Mouse (Mus musculus) small intestine, adult 2 months (tissue): ENCODE data around the gene BC034090.

Experiments
- CTCF ChIP-seq: fragments of 200-500 bp; IDR thresholded peaks from 2 replicates; pipeline ENCODE4 v1.5.1; 2012; ENCODE audit warnings: low read depth, mild to moderate bottlenecking, control low read depth, inconsistent platforms, low read length, moderate library complexity, mixed read lengths; ENCODE audit not compliant: insufficient replicate concordance, insufficient read length; ENCODE audit errors: extremely low read depth
- POLR2A ChIP-seq: fragments of 200-500 bp; IDR thresholded peaks from 2 replicates; pipeline ENCODE4 v1.6.1; 2012; ENCODE audit warnings: low read depth, mild to moderate bottlenecking, control low read depth, inconsistent platforms, low read length, moderate library complexity

DNA sequence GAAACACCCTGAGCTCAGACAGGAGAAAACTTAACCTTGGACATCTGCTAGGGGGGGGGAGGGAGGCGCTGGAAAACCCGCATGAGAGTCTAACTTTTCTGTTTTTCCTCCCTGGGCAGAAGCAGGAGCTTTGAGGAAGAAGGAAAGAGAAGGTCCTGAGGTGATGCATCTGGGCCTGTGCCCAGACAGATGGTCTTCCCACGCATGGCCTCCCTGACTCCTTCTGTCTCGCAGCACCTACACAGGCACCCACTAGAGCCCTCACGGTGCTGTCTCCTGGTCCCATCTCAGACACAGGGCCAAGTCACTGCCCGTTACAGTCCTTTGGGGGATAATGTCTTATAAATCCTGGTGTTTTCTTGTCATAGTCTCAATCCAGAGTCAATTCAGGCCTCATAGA is 11.5 kb downstream of the BC034090 start:
- TF ChIP-seq POLR2A (no peak), CTCF (no peak)
